Mouse (Mus musculus) intestine, embryonic 15.5 days (tissue): ENCODE measurements around the gene Fam229b. TPM values are rescaled to one million over a fixed set of nuclear protein-coding genes. Genes with fewer than 3 reads are reported as not detected.
A peak's percentile ranks its signal among the peaks of the same experiment; 100 is the strongest.

ENCODE experiments used
- ATAC-seq: fragments of 200-750 bp; cut with Nextera tagmentation; 2 replicates; pipeline ENCODE4 v1.8.0; 2017; ENCODE audit warnings: moderate TSS enrichment, moderate library complexity
- H3K27ac ChIP-seq: fragments of 300-500 bp; sonication (generic); 2 replicates; pipeline ENCODE4 v1.5.1; 2015; ENCODE audit warnings: mild to moderate bottlenecking, inconsistent platforms
- H3K27me3 ChIP-seq: fragments of 300-500 bp; sonication (generic); replicated peaks from 2 replicates; pipeline ENCODE4 v1.6.1; 2015; ENCODE audit warnings: inconsistent platforms
- H3K36me3 ChIP-seq: fragments of 300-500 bp; sonication (generic); 2 replicates; pipeline ENCODE4 v1.6.1; 2015; ENCODE audit warnings: inconsistent platforms
- H3K4me1 ChIP-seq: fragments of 300-500 bp; sonication (generic); replicated peaks from 2 replicates; pipeline ENCODE4 v1.6.1; 2015; ENCODE audit warnings: inconsistent platforms
- H3K4me2 ChIP-seq: fragments of 300-500 bp; sonication (generic); replicated peaks from 2 replicates; pipeline ENCODE4 v1.6.1; 2015; ENCODE audit warnings: mild to moderate bottlenecking, inconsistent platforms
- H3K4me3 ChIP-seq: fragments of 300-500 bp; sonication (generic); replicated peaks from 2 replicates; pipeline ENCODE4 v1.5.1; 2015; ENCODE audit warnings: inconsistent platforms
- H3K9ac ChIP-seq: fragments of 300-500 bp; sonication (generic); 2 replicates; pipeline ENCODE4 v1.6.1; 2015; ENCODE audit warnings: inconsistent platforms
- H3K9me3 ChIP-seq: fragments of 300-500 bp; sonication (generic); 2 replicates; pipeline ENCODE4 v1.6.1; 2016; ENCODE audit warnings: inconsistent platforms
- WGBS: fragments of 180-500 bp; shearing (Covaris S2); methylation state at CpG from one replicate; pipeline ENCODE4 v1.1.7; 2015; 5-methylcytosine and 5-hydroxymethylcytosine counted together
- polyA plus RNA-seq: library from polyadenylated mRNA; unstranded; fragments of >200 nt; fragmentation: Nextera tagmentation; extraction: Ambion mirVana; gene quantifications from 2 replicates; pipeline ENCODE4 v1.2.1, GENCODE M21; 2015

Gene Fam229b
- polyA plus RNA-seq, 1 experiment from 2014 or later = 8.2 TPM

- Histone ChIP-seq H3K36me3 (no peaks in the 10 kb centered on the region), H3K9me3 (no peaks in the 10 kb centered on the region), H3K4me2 (peak within 1 kb of the TSS; percentile 36), H3K27me3 (no peaks in the 10 kb centered on the region), H3K4me1 (peaks cover 8% of the 10 kb centered on the region; the same call in 1 of the 2 replicates), H3K27ac (no peak within 1 kb of the TSS), H3K9ac (no peak within 1 kb of the TSS), H3K4me3 (no peak within 1 kb of the TSS)
- 86% methylated on average over 10 of the region's 10 CpGs for WGBS
- no peak for ATAC-seq
Observed at GRCm38 (mm10) chr10:39163694-39164093, 30.0 kb upstream of the Fam229b start, which contains the start of gene Ccn6. Ccn6 (minus strand) TSS chr10:39163794.

GRCm38 (mm10) chr10:39162666-39163484 is 29.2 kb upstream of the Fam229b start:
- Histone ChIP-seq H3K9me3 (no peaks in the 10 kb centered on the region), H3K9ac (no peak overlapping the region), H3K4me2 (peak overlapping the region; percentile 36), H3K4me1 (peaks cover 8% of the 10 kb centered on the region; the same call in 1 of the 2 replicates), H3K27ac (no peak overlapping the region), H3K4me3 (no peak overlapping the region), H3K36me3 (no peaks in the 10 kb centered on the region), H3K27me3 (no peaks in the 10 kb centered on the region)
- no peak for ATAC-seq
- WGBS = 26% methylated on average over 18 of the region's 18 CpGs

DNA sequence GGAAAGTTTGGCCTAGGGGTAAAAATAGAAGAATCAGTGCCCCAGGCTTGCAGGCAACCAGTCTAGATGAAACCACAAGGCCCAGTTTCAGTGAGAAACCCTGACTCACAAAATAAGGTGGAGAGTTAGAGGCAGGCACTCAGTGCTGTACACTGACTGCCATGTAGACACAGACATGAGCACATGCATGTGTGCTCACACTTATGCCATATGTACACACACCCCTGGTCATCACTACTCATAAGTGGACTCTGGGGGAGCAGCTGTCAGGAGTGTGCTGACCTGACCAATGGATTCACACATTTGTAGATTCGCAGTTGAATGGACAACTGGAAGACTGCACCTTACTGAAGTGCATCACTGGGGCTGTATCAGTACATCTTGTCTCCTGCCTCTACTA is 27.7 kb upstream of the Fam229b start:
- no peaks in the 10 kb centered on the region for H3K36me3 ChIP-seq
- no peak overlapping the region for H3K27ac ChIP-seq
- H3K9me3 ChIP-seq = no peaks in the 10 kb centered on the region
- WGBS = 94% methylated on average over 1 of the region's 1 CpGs
- H3K4me1 ChIP-seq = peaks cover 8% of the 10 kb centered on the region; the same call in 1 of the 2 replicates
- ATAC-seq = no peak
- no peak overlapping the region for H3K4me3 ChIP-seq
- no peak overlapping the region for H3K4me2 ChIP-seq
- H3K9ac ChIP-seq = no peak overlapping the region
- H3K27me3 ChIP-seq = no peaks in the 10 kb centered on the region

GRCm38 (mm10) chr10:39158306-39158705 is 24.6 kb upstream of the Fam229b start:
- Histone ChIP-seq H3K27ac (no peak overlapping the region), H3K4me1 (peaks cover 6% of the 10 kb centered on the region; the same call in 1 of the 2 replicates), H3K9ac (no peak overlapping the region), H3K27me3 (no peaks in the 10 kb centered on the region), H3K9me3 (no peaks in the 10 kb centered on the region), H3K4me3 (no peak overlapping the region), H3K36me3 (no peaks in the 10 kb centered on the region), H3K4me2 (no peak overlapping the region)
- 60% methylated on average over 12 of the region's 12 CpGs for WGBS
- no peak for ATAC-seq

DNA sequence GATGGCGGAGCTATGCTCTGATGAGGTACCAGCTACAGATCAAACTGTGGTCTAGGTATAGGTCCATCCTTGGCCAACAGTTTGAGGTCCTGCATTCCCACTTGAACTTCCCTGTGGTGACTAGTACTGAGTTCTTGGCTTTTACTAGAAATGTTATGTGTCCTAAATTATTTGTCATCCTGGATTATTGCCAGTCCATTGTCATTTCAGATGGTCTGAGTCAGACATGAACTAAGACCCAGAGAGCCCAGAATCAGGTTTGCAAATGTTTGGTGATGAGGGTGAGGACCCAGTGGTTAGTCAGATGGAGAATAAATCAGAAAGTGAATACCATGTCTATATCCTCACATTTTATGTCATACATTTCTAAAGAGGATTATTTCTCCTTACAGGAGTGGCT is 23.6 kb upstream of the Fam229b start:
- Histone ChIP-seq H3K9ac (no peak overlapping the region), H3K27ac (no peak overlapping the region), H3K4me1 (no peaks in the 10 kb centered on the region), H3K9me3 (no peaks in the 10 kb centered on the region), H3K4me2 (no peak overlapping the region), H3K4me3 (no peak overlapping the region), H3K36me3 (no peaks in the 10 kb centered on the region), H3K27me3 (no peaks in the 10 kb centered on the region)
- ATAC-seq = no peak
- 94% methylated on average over 1 of the region's 1 CpGs for WGBS

DNA sequence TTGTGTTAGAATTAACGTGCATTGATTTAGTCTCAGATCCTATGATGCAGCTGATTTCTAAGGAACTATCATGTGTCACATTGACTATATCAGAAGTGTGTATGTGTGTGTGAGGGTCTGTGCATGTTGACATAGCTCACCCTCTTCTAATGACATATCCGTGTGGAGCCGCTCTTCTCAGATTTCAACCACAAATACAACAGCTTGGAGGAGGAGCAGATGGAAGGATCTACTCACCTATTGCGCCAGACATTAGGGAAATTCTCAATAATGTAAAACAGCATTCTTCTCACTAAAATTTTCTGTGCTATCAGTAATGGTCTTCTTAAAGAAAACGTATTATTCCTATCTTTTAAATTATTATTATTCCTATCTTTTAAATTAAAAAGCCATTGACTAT is 23.0 kb upstream of the Fam229b start:
- 82% methylated on average over 5 of the region's 5 CpGs for WGBS
- ATAC-seq = no peak

DNA sequence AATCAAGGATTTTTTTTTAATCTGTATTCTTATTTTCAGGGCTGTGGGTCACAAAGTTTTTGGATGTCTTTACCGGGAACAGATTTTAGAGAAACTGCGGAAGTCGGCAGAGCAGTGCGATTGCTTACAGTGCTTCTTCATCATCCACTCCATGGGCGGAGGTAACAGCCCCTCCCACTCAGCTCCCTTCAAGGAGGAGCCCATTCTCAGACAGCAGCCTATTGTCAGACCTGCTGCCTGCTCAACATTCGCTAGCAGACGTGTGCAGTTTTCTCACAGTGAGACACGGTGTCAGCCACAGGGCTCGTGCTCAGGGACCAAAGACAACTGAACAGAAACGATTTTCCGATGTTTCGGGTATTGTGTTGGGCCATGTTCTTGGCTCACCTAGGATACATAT is 8.5 kb upstream of the Fam229b start:
- 88% methylated on average over 12 of the region's 12 CpGs for WGBS
- Histone ChIP-seq H3K9me3 (no peaks in the 10 kb centered on the region), H3K4me3 (no peak overlapping the region), H3K36me3 (peaks cover 3% of the 10 kb centered on the region; the same call in 1 of the 2 replicates), H3K4me1 (no peaks in the 10 kb centered on the region), H3K4me2 (no peak overlapping the region), H3K27me3 (no peaks in the 10 kb centered on the region), H3K27ac (no peak overlapping the region), H3K9ac (no peak overlapping the region)
- no peak for ATAC-seq

More for the DNA sequence above, 23.0 kb upstream of the Fam229b start:
- no peak overlapping the region for H3K9ac ChIP-seq
- no peaks in the 10 kb centered on the region for H3K36me3 ChIP-seq
- H3K27me3 ChIP-seq = no peaks in the 10 kb centered on the region
- H3K4me2 ChIP-seq = no peak overlapping the region
- no peaks in the 10 kb centered on the region for H3K9me3 ChIP-seq
- no peaks in the 10 kb centered on the region for H3K4me1 ChIP-seq
- no peak overlapping the region for H3K4me3 ChIP-seq
- H3K27ac ChIP-seq = no peak overlapping the region

- no peak for ATAC-seq
- Histone ChIP-seq H3K27me3 (no peaks in the 10 kb centered on the region), H3K9ac (no peak overlapping the region), H3K36me3 (peaks cover 3% of the 10 kb centered on the region; the same call in 1 of the 2 replicates), H3K4me2 (no peak overlapping the region), H3K4me3 (no peak overlapping the region), H3K9me3 (no peaks in the 10 kb centered on the region), H3K4me1 (no peaks in the 10 kb centered on the region), H3K27ac (no peak overlapping the region)
- WGBS = 97% methylated on average over 2 of the region's 2 CpGs
Observed at GRCm38 (mm10) chr10:39141401-39141800, 7.7 kb upstream of the Fam229b start.

GRCm38 (mm10) chr10:39140843-39141242 is 7.1 kb upstream of the Fam229b start:
- Histone ChIP-seq H3K9me3 (no peaks in the 10 kb centered on the region), H3K9ac (no peak overlapping the region), H3K36me3 (peaks cover 3% of the 10 kb centered on the region; the same call in 1 of the 2 replicates), H3K4me1 (no peaks in the 10 kb centered on the region), H3K27me3 (no peaks in the 10 kb centered on the region), H3K4me3 (no peak overlapping the region), H3K4me2 (no peak overlapping the region), H3K27ac (no peak overlapping the region)
- 72% methylated on average over 14 of the region's 14 CpGs for WGBS
- no peak for ATAC-seq

- Histone ChIP-seq H3K9ac (no peak overlapping the region), H3K36me3 (0 out of 2 replicates have a peak, but pooled peaks cover 3% of the 10 kb centered on the region), H3K27me3 (no peaks in the 10 kb centered on the region), H3K4me3 (no peak overlapping the region), H3K4me2 (no peak overlapping the region), H3K9me3 (no peaks in the 10 kb centered on the region), H3K27ac (no peak overlapping the region), H3K4me1 (no peaks in the 10 kb centered on the region; the same call in 1 of the 2 replicates)
- WGBS = 81% methylated on average over 6 of the region's 6 CpGs
- ATAC-seq = no peak
Observed at GRCm38 (mm10) chr10:39138761-39139160, 5.0 kb upstream of the Fam229b start.

GRCm38 (mm10) chr10:39137766-39138165 is 4.1 kb upstream of the Fam229b start:
- ATAC-seq = no peak
- Histone ChIP-seq H3K27ac (no peak overlapping the region), H3K4me3 (no peak overlapping the region), H3K4me2 (no peak overlapping the region), H3K9ac (no peak overlapping the region), H3K9me3 (no peaks in the 10 kb centered on the region), H3K4me1 (no peaks in the 10 kb centered on the region; the same call in 1 of the 2 replicates), H3K36me3 (0 out of 2 replicates have a peak, but pooled peaks cover 3% of the 10 kb centered on the region), H3K27me3 (no peaks in the 10 kb centered on the region)
- 80% methylated on average over 3 of the region's 3 CpGs for WGBS

DNA sequence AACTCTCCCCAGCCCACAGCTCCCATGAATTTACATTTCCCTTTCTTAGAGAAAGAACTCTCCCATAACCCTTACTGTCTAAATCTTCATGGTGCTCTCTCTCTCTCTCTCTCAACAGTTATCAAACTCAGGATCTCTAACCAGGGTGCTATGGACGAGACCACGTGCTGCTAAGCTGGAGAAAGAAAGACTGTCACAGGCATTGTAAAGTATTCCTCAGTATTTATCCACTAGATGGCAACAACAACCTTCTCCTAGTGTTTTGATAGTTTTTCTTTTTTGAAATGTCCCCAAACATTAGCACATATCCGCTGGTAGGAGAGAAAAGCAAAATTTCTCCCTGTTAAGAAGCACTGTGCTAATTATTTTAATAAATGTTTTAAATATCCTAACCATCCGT is 12.3 kb downstream of the Fam229b start:
- Histone ChIP-seq H3K9ac (no peak overlapping the region), H3K36me3 (no peaks in the 10 kb centered on the region), H3K9me3 (no peaks in the 10 kb centered on the region), H3K27me3 (no peaks in the 10 kb centered on the region), H3K27ac (no peak overlapping the region), H3K4me3 (no peak overlapping the region), H3K4me2 (no peak overlapping the region), H3K4me1 (no peaks in the 10 kb centered on the region)
- WGBS = 39% methylated on average over 4 of the region's 4 CpGs
- no peak for ATAC-seq

GRCm38 (mm10) chr10:39109489-39109874 is 24.2 kb downstream of the Fam229b start:
- Histone ChIP-seq H3K27ac (no peak overlapping the region), H3K27me3 (no peaks in the 10 kb centered on the region), H3K4me3 (no peak overlapping the region), H3K4me1 (no peaks in the 10 kb centered on the region), H3K4me2 (no peak overlapping the region), H3K9me3 (no peaks in the 10 kb centered on the region), H3K9ac (no peak overlapping the region), H3K36me3 (no peaks in the 10 kb centered on the region)
- no peak for ATAC-seq
- 52% methylated on average over 4 of the region's 4 CpGs for WGBS
